Mouse (Mus musculus) c-Kit-positive CD71-positive TER-119-negative erythroid progenitor cells, embryonic 14.5 days (primary cell): ENCODE measurements around the gene Tmem72.

ENCODE experiments used
- DNase-seq: peaks from one replicate; pipeline ENCODE4 v3.0.0-alpha.2; 2013; ENCODE audit warnings: low read depth

Gene Tmem72

DNA sequence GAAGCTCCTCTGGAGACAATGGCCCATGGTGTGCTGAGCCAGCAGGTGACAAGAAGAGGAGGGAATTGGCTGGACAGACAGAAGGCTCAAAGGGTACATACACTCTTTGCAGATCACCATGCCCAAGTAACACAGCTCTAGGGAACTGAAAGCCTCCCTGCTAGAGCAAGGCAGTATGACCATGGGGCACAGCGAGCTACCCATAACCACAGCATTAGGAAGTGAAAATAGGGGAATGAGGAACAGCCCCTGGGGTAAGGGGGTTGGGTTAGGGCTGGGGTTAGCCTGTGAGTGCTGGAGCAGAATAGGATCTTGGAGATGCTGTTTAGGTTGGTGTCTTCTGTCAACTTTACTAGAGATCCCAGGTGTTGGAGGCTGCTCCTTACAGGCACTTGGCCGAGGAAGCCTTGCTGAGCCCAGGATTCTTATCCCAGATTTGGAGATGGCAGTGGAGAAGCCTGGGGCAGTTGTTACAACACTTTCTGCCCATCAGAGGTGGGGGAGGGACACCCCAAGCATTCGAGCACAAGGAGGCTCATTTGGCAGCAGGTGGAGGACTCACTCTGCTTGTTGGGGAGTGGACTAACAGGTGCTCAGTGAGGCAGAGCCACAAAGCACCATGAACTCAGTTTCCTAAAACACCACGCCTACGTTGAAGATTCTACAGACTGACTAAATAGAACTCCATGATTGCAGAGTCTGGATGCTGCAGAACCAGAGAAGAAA, 37.0 kb downstream of the Tmem72 start:
- no peak for DNase-seq

DNA sequence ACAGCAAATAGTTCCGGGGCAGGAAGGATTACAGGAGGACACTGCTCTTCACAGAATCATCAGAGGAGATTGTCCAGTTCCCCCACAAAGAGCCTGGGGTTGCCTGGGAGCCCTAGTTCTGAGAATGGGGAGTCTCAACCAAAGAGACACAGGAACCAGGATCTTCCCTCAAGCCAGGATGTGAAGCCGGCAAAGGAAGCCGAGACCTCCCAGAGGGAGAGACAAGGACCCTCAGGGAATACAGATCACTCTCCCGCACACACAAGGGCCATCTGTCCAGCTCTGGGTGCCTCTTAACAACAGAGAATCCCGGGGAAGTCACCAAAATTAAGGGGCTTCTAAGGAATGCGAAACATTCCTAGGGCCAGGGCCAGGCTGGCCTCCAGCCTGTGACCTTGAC, 39.4 kb downstream of the Tmem72 start:
- DNase-seq, result no peak

GRCm38 (mm10) chr6:116676355-116676913, 40.3 kb downstream of the Tmem72 start:
- no peak for DNase-seq

- no peak for DNase-seq
Measured at GRCm38 (mm10) chr6:116674283-116674886, 42.3 kb downstream of the Tmem72 start.

DNA sequence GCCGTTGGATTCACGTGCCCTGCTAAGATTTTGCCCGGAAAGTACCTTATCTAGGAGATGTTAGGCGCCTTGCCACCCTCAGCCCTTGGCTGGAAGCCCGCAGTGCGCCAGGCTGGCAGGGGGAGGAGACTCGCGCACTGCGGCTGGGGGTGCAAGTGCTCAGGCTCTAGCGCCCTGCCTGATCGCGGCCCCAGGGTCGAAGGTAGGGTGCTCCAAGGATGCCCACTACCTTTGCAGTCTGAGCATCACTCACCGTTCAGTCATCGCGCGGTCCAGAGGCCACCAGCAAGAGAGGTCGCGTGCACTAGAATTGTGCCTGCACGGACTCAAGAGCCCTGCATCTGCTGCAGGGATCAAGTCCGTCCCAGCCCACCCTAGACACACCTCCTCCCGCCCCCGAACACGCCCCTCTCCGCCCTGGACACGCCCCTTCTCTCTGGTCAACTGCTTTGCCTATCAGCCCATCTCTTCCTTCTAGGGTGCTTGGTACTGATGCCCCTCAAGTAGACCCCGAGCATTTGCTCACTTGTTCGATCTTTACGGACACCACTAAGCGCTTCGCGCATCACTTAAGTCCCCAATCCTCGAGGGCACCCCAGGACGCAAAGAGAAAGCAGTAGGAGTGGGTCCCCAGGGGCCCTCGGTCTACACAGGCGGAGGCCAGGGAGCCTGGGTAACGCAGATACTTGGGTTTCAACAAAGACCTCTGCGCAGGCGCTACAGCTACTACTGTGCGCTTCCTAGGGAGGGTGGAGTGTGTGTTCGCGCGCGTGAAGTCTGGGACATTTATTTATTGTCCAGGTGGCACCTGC, 43.0 kb downstream of the Tmem72 start, which contains the start of gene Rassf4:
Gene Rassf4 (minus strand): TSS at position 482 of the 812 bp plus-strand sequence.
- peak; percentile 50 for DNase-seq

DNA sequence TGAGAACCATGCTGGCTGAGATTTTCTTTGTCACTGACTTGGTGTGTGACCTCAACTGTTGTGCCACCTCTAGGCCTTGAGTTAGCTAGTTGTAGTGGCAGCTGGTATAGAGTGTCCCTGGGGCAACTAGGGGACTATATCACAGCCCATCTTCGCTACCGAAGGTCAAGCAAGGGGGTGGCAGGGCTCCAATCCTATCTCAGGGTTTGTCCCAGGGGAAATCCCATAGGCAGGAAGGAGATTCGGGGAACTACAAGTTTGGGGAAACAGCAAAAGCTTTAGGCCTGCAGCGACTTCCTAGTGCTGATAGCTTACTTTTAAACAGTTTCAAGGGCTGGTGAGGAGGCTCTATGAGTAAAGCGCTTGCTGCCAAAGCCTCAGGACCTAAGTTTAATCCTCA, 44.4 kb downstream of the Tmem72 start:
- DNase-seq, result no peak

DNA sequence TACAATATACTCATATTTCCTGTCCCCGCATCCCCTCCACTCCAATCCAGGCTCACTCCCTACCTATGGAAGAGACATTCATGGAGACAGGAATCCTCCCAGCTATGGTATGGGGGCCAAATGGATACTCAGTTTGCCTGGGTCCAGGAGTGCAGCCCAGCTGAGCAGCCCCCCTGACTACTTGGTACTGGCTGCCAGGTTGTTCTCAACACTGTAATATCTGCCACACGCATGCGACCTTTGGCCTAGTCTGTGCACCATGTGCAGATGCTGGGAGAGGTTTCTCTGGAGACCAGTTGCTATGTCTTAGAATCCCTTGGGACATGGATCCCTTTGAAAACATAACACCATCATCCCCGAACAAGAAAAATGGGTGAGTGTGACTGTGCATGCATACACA, 44.9 kb downstream of the Tmem72 start:
- no peak for DNase-seq

- no peak for DNase-seq
Measured at GRCm38 (mm10) chr6:116671031-116671430, 45.7 kb downstream of the Tmem72 start.

- no peak for DNase-seq
Measured at GRCm38 (mm10) chr6:116670144-116670543, 46.6 kb downstream of the Tmem72 start.

DNA sequence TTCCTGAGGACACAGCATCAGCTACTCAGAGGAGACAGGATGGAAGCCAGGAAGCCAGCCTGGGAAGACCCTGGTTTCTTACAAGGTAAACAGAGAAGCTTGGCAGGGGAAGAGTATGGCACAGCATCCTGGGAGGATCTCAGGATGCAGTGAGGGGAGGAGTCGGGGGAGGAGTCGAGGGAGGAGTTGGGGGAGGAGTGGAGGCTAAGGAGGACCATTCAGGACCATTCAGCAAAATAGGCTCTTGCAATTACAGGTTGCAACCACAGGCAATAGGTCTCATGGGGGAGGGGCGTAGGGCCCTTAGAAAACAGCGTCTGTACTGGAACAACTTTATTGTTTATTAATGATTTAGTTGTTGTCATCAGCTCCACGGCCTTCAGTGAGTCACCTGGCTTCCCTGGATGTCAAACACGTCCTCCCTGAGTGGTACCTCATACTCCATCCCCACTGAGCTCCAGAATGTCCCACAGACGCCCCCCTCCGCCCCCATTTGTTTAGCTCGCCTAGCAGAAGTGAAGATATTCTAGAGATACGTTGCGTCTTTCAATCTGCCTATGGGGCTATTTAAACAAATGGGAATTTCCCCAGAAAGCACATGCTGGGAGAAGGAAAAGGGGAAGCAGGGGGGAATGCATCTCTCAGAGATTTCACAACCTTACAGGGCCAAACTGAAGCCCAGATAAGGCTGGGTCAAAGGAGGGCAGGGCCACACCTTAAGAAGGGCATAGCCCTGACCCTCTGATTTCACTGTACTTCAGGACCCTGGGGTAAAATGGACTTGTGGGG, 47.8 kb downstream of the Tmem72 start:
- no peak for DNase-seq

DNA sequence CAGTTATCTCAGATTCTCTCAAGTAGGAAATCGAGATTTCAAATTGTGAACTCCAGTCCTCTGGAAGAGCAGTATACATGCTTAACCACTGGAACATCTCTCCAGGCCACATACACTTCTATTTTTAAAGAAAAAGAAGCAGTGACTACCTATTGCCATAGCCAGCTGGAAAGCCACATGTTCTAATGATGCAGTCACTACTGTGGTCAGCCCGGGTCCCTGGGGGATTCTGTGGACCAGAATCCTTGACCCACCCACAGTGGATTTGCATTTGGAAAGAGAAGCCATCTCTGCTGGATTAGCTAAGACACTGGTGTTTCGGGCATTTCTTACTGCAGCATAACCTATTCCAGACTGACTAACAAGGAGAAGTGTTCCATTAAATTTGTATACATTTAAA, 49.3 kb downstream of the Tmem72 start:
- no peak for DNase-seq

- DNase-seq, result no peak
Measured at GRCm38 (mm10) chr6:116666892-116667291, 49.8 kb downstream of the Tmem72 start.

GRCm38 (mm10) chr6:116666085-116666750, 50.5 kb downstream of the Tmem72 start:
- DNase-seq, result no peak

DNA sequence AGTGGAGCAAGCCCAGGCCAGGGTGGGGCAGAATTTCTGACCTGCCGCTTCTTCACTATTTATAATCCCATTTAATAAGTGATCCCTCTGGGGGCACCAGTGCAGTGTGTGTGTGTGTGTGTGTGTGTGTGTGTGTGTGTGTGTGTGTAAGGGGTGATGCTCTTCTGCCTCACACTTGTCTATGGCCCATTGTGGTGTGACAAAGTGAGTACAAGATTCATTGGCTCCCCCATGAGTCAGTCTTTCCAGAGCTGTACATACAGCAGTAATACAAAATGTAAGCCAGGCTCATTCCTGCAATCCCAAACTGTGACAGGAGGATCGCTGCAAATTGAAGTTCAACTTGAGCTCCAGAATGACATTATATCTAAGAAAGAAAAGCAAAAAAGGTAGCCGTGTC, 51.9 kb downstream of the Tmem72 start:
- DNase-seq, result no peak

DNA sequence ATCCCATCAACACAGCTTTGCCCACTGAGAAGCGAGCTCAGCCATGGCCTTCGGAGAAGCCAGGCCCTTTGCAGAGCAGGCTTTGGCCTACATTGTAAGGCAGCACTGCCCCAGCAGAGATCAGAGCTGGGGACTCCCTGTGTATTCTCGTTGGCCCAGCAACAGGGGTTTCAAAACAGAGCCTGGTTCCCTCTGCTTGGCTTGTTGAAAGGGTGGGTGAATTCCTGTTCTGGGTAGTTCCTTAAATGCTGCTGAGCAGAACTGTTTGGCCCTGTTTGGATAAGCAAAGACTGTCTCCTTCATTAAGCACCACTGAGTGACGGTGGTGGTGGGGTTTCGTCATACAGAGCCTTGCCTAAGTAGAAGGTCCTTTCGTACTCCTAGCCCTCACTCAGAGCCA, 52.7 kb downstream of the Tmem72 start:
- DNase-seq, result no peak

DNA sequence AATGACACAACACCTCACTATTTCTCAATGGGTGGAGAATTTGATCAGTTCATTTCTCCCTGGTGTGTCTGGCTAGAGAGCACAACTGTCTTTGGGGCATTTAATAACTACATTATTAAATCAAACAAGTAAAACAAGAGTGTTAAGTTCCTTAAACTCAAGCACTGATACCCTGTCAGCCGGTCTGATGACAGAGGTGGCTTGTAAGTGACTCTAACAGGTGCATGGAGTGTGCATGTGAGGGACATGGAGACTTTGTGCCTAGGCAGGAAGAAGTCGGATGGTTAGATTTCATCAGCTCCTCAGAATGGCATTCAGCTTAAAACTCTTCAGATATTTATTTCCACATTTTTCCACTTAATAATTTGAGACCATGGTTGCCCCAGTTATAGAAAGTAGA, 53.3 kb downstream of the Tmem72 start:
- DNase-seq, result no peak

GRCm38 (mm10) chr6:116653684-116654454, 62.8 kb downstream of the Tmem72 start:
- DNase-seq, result peak; percentile 50

DNA sequence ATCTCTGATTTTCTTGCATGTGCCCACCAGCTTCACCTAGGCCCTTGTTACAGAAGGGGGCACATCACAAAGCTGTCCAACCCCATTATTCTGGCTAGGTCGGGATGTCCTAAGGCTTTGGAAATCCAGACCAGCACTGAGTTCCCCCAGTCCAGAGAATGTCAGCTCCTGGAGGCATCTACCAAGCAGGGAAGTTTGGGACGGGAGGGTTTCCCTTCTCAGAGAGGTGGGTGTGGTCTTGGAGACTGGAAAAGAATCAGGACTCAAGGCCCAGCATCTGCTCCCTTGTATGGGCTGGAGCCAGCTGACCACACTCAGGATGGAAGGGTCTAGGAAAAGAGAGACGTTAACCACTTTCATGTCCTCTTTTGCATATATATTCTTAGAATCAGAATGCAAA, 63.5 kb downstream of the Tmem72 start:
- no peak for DNase-seq

- DNase-seq, result no peak
Measured at GRCm38 (mm10) chr6:116651437-116652118, 65.1 kb downstream of the Tmem72 start.

DNA sequence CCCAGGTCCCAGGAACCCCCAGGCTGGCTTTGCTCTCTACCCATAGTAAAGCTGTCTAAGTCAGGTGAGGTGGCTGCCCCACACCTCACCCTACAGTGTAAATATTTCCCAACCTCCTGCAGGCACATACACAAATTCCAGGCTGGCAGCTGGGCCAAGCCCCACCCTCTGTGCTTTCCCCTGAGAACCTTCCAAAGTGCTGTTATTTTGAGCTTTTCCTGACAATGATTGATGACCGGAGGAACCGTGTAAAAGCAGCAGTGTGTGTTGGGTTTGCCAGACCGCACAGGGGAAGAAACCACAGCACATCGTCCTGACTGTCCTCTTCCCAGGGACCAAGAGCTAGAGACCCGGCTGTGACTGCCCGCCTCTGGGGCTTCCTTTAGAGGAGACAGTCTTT, 66.3 kb downstream of the Tmem72 start, which contains the start of gene Depp1:
Gene Depp1 (plus strand): TSS at position 204 of the 400 bp plus-strand sequence.
- DNase-seq, result no peak
